Mouse (Mus musculus) C2C12 (cell line): ENCODE data around the gene Pagr1b.

Experiments
- CTCF ChIP-seq: IDR thresholded peaks from one replicate; pipeline ENCODE4 v1.5.1; 2011; ENCODE audit not compliant: control insufficient read depth, insufficient read depth, insufficient read length
- FOSL1 ChIP-seq: IDR thresholded peaks from one replicate; pipeline ENCODE4 v1.8.0; 2011; ENCODE audit warnings: mild to moderate bottlenecking, low read length; ENCODE audit not compliant: poor library complexity, insufficient read depth, severe bottlenecking
- MAX ChIP-seq: IDR thresholded peaks from one replicate; pipeline ENCODE4 v1.6.1; 2011; ENCODE audit warnings: mild to moderate bottlenecking, control low read depth
- MYOD1 ChIP-seq: IDR thresholded peaks from one replicate; pipeline ENCODE4 v1.6.1; 2011; ENCODE audit warnings: low read depth; ENCODE audit not compliant: control insufficient read depth, insufficient read length
- USF1 ChIP-seq: IDR thresholded peaks from one replicate; pipeline ENCODE4 v1.6.1; 2011; ENCODE audit warnings: low read depth, mild to moderate bottlenecking, control low read depth, moderate library complexity

- no peak for TF ChIP-seq USF1
- TF ChIP-seq FOSL1, result no peak
- TF ChIP-seq CTCF, result peak; percentile 43
- no peak for TF ChIP-seq MAX
- no peak for TF ChIP-seq MYOD1
Observed at GRCm38 (mm10) chr7:126986319-126986718, 30.0 kb downstream of the Pagr1b start.
